Mouse (Mus musculus) hematopoietic stem cell, adult 5-6 weeks (primary cell): ENCODE results near the gene Cenpx. TPM values are rescaled to one million over a fixed set of nuclear protein-coding genes. Genes with fewer than 3 reads are reported as not detected.
"Not testable (repeated sequence)": the region's sequence is repeated elsewhere in the genome, so short reads cannot be mapped to it uniquely, and the experiment has no call there.

ENCODE experiments used
- ATAC-seq, 2 experiments: fragments of 125-278 bp in 1 of 2; replicated peaks in 1 of 2; 2 replicates each; pipeline ENCODE4 v1.8.0; 2016 to 2017; ENCODE audit warnings: inconsistent platforms in 2 of 2, mild to moderate bottlenecking in 2 of 2, moderate number of reproducible peaks in 2 of 2, low read depth in 1 of 2, moderate TSS enrichment in 1 of 2; ENCODE audit not compliant: low FRiP score in 2 of 2, poor library complexity in 2 of 2, severe bottlenecking in 2 of 2, insufficient read depth in 1 of 2, low TSS enrichment in 1 of 2
- total RNA-seq: library from RNA; stranded (forward); fragments of 172-1452, 232-1000 nt; gene quantifications from 2 replicates; pipeline ENCODE4 v1.2.3, GENCODE M21; 2017

Cenpx gene
- total RNA-seq, 1 experiment from 2014 or later: 58.2 TPM

DNA sequence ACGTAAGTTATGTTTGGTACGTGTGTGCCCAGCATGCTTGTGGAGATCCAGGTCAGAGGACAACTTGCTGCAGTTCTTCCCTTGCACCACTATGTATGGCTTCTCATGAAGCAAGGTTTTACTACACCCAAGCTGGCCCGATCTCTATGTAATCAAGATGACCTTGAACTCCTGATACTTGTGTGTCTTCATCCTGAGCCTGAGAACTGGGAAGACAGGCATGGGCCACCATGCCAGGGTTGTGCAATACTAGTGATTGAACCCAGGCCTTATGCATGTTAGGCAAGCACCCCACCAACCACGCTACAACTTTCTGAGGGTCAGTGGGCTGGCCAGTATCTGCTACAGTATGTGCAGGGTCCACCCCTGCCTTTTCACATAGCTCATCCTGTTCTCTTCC, 36.6 kb downstream of the Cenpx start:
- no peak for ATAC-seq

DNA sequence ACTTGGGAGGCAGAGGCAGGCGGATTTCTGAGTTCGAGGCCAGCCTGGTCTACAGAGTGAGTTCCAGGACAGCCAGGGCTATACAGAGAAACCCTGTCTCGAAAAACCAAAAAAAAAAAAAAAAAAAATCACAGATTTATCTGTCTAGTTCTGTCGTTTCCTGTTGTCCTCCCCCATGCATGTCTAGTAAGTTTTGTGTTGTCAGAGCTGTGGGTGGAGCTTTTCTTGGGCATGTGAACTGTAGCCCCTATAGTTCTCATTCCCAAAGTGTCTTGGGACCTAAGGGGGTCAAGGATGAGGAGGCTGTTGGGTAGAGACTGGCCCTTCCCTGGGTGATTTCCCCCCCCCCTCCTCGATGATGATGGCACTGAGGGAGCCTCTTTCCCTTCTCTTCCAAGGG, 37.7 kb downstream of the Cenpx start:
- not testable (repeated sequence) for ATAC-seq

DNA sequence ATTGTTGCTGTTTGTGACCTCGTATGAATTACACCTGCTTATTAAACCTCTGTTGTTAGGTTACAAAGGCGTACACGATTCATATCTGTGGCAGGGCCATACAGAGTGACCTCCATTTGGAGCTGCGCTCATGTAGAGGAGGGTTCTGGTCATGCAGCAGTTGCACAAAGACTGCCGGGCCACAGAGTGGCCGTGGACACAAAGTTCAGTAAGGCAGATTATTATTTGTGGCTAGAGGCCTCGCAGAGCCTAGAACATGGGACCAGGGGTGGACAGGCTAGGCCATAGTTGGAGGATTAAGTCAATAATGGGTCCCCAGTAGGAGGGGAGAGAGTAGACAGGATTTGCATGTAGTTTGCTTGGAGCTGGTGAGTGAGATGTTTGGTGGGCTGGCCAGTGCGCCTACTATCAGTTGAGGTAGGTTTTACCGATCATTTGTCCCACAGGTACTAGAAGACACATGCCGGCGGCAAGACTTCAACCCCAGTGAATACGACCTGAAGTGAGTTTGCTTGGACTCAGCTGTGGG, 39.9 kb downstream of the Cenpx start:
- ATAC-seq: peak in 1 of 2 experiments; percentile 5; a peak in 2 of 4 replicates

GRCm38 (mm10) chr11:120672687-120673593, 40.6 kb downstream of the Cenpx start, which contains the start of gene Aspscr1:
Gene Aspscr1 (plus strand): TSS chr11:120672973.
- ATAC-seq: peak; percentile 86 to 90

DNA sequence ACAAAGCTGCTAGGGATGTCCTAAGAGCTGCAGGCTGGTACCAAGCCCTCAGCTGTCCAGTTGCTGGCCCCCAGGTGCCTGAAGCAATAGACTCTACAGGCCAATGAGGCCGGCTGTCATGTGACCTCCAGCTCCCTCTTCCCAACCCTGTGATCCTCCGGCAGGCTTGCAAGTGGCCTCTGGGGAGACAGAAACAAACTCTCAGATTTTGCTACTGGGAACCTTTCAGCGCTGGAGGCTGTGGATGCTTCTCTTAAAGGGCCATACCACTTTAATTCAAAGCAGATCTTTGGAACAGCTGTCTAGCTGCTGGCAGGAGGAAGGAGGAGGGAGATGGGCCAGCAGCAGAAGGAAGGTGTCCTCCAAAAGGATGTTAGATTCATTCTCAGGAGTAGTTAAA, 46.9 kb downstream of the Cenpx start:
- ATAC-seq: no peak

DNA sequence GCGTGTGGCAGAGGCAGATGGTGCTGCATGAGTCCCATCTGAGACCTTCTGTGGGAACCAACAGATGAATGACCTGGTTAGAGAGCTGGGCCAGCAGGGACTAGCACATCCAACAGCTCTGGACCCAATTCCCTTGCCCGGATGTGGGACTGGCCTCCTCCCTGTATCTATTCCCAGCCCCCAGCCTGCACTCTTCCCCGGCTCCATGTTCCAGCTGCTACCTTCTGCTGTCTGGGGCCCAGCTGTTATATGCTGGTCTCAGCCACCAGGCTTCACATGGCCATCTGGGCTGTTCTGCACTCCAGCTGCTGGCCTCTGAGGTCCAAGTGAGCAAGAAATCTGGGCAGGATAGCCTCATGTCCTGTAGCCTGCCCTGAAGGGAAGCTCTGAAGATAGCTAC, 48.1 kb downstream of the Cenpx start:
- ATAC-seq: no peak

DNA sequence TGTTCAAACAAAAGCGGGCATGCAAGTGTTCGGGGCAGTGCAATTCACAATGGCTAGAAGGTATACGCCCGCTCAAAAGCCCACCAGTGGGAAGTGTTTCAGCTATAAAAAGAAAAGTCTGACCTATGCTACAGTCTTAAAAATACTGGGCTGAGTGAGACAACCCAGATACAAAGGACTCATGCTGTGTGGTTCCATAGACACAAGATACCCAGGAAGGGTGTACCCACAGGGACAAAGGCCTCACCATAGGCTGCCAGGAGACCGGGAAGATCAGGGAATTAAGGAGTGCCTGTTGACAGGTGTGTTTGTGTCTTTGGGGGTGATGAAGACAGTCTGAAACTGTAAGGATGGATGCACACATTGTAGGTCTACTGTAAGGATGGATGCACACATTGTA, 49.8 kb downstream of the Cenpx start:
- no peak for ATAC-seq

- no peak for ATAC-seq
Observed at GRCm38 (mm10) chr11:120662759-120663158, 50.8 kb downstream of the Cenpx start.

GRCm38 (mm10) chr11:120661076-120661460, 52.5 kb downstream of the Cenpx start, which contains the start of gene Notum:
Gene Notum (minus strand): TSS chr11:120661175.
- ATAC-seq: no peak

Other genes with a start within 250 kb of the Cenpx start
- gene Arl16, start 246.1 kb downstream of the Cenpx start, total RNA-seq: 12.8 and 24.0 TPM in 2 replicates
- 63.4 and 112 TPM in 2 replicates for gene Mrpl12, start 229.1 kb downstream of the Cenpx start, total RNA-seq
- 10.8 and 11.4 TPM in 2 replicates for gene Slc25a10, start 221.9 kb downstream of the Cenpx start, total RNA-seq
- not detected in 2 replicates for gene Gcgr, start 183.0 kb downstream of the Cenpx start, total RNA-seq
- 11.6 and 21.4 TPM in 2 replicates for gene Mcrip1, start 164.0 kb downstream of the Cenpx start, total RNA-seq
- gene Ppp1r27, start 162.6 kb downstream of the Cenpx start, total RNA-seq: not detected in 2 replicates
- gene P4hb, start 140.5 kb downstream of the Cenpx start, total RNA-seq: 384 and 534 TPM in 2 replicates
- gene Arhgdia, start 132.1 kb downstream of the Cenpx start, total RNA-seq: 110 and 120 TPM in 2 replicates
- gene Alyref, start 115.4 kb downstream of the Cenpx start, total RNA-seq: 110 and 227 TPM in 2 replicates
- 18.1 and 32.6 TPM in 2 replicates for gene Anapc11, start 115.3 kb downstream of the Cenpx start, total RNA-seq
- not detected in 2 replicates for gene Npb, start 105.3 kb downstream of the Cenpx start, total RNA-seq
- gene Pcyt2, start 95.8 kb downstream of the Cenpx start, total RNA-seq: 38.6 and 41.7 TPM in 2 replicates
- gene Sirt7, start 88.5 kb downstream of the Cenpx start, total RNA-seq: 52.4 and 56.7 TPM in 2 replicates
- gene Mafg, start 80.1 kb downstream of the Cenpx start, total RNA-seq: 18.1 and 33.2 TPM in 2 replicates
- gene Pycr1, start 70.0 kb downstream of the Cenpx start, total RNA-seq: 0.88 and 2.1 TPM in 2 replicates
- 0.94 TPM in 1 of 2 replicates, not detected in the other for gene Myadml2, start 65.6 kb downstream of the Cenpx start, total RNA-seq
- not detected in 2 replicates for gene Notum, start 52.6 kb downstream of the Cenpx start, total RNA-seq
- 37.1 and 48.8 TPM in 2 replicates for gene Aspscr1, start 40.8 kb downstream of the Cenpx start, total RNA-seq
- 34.2 and 34.5 TPM in 2 replicates for gene Lrrc45, start 187 bp upstream of the Cenpx start, total RNA-seq
- gene Rac3, start 7.7 kb upstream of the Cenpx start, total RNA-seq: not detected in 2 replicates
- gene Dcxr, start 13.5 kb upstream of the Cenpx start, total RNA-seq: 12.5 and 21.0 TPM in 2 replicates
- not detected in 2 replicates for gene Cbr2, start 18.4 kb upstream of the Cenpx start, total RNA-seq
- 10.3 and 10.5 TPM in 2 replicates for gene Hmga1b, start 49.1 kb upstream of the Cenpx start, total RNA-seq
- 2.6 and 4.0 TPM in 2 replicates for gene Rfng, start 70.5 kb upstream of the Cenpx start, total RNA-seq
- 58.1 and 67.2 TPM in 2 replicates for gene Gps1, start 70.5 kb upstream of the Cenpx start, total RNA-seq
- 28.9 and 38.7 TPM in 2 replicates for gene Dus1l, start 82.7 kb upstream of the Cenpx start, total RNA-seq
- gene Fasn, start 110.8 kb upstream of the Cenpx start, total RNA-seq: 26.1 and 46.4 TPM in 2 replicates
- 9.2 and 10.0 TPM in 2 replicates for gene Ccdc57, start 219.1 kb upstream of the Cenpx start, total RNA-seq
- gene Slc16a3, start 234.7 kb upstream of the Cenpx start, total RNA-seq: 2.0 and 8.8 TPM in 2 replicates